Mouse (Mus musculus): Measurements from ENCODE around the gene Myadm.

GRCm38 (mm10) chr7:3303789-3304188 lies 14.9 kb downstream of the Myadm start:
- TF ChIP-seq CTCF (IDR thresholded peaks at IDR 0.05; ENCODE audit: insufficient read depth, low read length) (no peak), POLR2A (IDR thresholded peaks at IDR 0.05; ENCODE audit: borderline replicate concordance, extremely low read depth, low read depth, low read length) (no peak)
